In the genomic region with DNA sequence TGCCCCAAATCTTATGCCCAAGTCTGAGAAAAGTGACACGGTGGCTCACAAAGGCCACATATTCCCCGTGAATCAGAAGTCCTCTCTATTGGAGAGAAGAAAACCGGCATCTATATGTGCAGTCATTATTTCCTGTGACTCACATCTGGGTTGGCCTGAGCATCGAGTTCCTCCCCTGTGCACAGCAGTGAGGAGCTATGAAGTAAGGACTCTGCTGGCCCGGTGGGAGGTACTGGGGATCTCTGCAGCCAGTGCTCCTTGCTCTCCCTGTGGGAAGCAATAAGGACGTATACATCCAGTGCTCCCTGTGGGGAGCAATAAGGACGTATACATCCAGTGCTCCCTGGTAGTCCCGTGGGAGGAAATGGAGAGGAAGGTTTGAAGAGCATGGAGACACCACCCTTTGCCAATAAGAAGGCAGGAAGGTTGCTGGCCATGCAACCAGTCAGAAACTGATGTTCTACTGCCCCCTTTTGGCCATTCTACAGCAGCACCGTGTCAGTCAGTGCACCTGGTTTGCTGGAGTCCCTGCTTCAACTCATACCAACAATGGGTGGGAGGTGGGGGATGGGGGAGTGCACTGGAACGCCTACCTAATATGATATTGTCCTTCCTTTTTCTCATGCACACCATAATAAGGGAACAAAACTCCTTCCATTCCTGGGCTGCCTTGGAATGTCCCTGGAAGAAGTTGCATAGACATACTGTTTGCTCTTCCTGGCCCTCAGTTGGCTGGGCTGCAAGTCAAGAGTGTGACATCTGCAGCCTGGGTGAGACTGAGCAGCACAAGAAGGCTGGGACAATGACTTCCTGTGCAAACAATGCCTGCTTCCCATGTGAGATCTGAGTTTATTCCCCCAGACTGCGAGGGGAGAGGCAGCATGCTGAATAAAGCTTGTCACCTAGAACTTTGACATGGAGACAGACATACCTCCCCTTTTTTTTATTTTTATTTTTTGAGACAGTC, we compare ENCODE assay signal across 7 mouse cellular contexts. TPM values are rescaled to one million over a fixed set of nuclear protein-coding genes. Genes with fewer than 3 reads are reported as not detected.
DNase-seq lines count a peak whose midpoint lies in the region; ATAC-seq lines count a peak whose summit lies in the region.
"Not testable (repeated sequence)": the region's sequence is repeated elsewhere in the genome, so short reads cannot be mapped to it uniquely, and the experiment has no call there.

No protein-coding gene starts in this region.

- not testable (repeated sequence) for H3K4me2 ChIP-seq in hindbrain, embryonic 15.5 days; lung, embryonic 16.5 days (ENCODE audit: low read depth, low read length)

- not testable (repeated sequence) for H3K4me1 ChIP-seq in hindbrain, embryonic 15.5 days (replicated peaks); lung, embryonic 16.5 days (replicated peaks; ENCODE audit: control insufficient read depth, insufficient read depth, low read length)

- DNase-seq in T-cell, adult 2 months (ENCODE audit: low spot score), result peak; percentile 35
- peak; percentile 56 for DNase-seq in cerebellum, adult 9-11 months
- DNase-seq in frontal cortex, postnatal 36 days (ENCODE audit: low spot score in 2 of 2), result peak; percentile 42 to 64
- peak; percentile 59 for DNase-seq in layer of hippocampus, adult 9-10 months (ENCODE audit: low spot score)
- peak; percentile 73 for DNase-seq in retina, postnatal 1 day

- H3K27me3 ChIP-seq in hindbrain, embryonic 15.5 days; lung, embryonic 16.5 days (ENCODE audit: control insufficient read depth, insufficient read depth, low read depth, low read length): not testable (repeated sequence)

- ATAC-seq in hindbrain, embryonic 15.5 days (ENCODE audit: low FRiP score, low read depth), result peak; percentile 34; the same call in 1 of the 2 replicates
- ATAC-seq in lung, embryonic 16.5 days (ENCODE audit: low read depth), result peak; percentile 74

- H3K4me3 ChIP-seq in hindbrain, embryonic 15.5 days; lung, embryonic 16.5 days (ENCODE audit: low read length): not testable (repeated sequence)

- H3K27ac ChIP-seq in hindbrain, embryonic 15.5 days (replicated peaks); lung, embryonic 16.5 days (ENCODE audit: low read length): not testable (repeated sequence)

- 39% methylated on average over 10 of the region's 11 CpGs for WGBS in hindbrain, embryonic 15.5 days
- WGBS in lung, embryonic 16.5 days, result 31% methylated on average over 8 of the region's 11 CpGs

- H3K9me3 ChIP-seq in hindbrain, embryonic 15.5 days; lung, embryonic 16.5 days (ENCODE audit: control insufficient read depth, low read length): not testable (repeated sequence)

- H3K36me3 ChIP-seq in hindbrain, embryonic 15.5 days; lung, embryonic 16.5 days (ENCODE audit: control insufficient read depth, insufficient read depth, low read length): not testable (repeated sequence)

- H3K9ac ChIP-seq in hindbrain, embryonic 15.5 days; lung, embryonic 16.5 days (ENCODE audit: low read length): not testable (repeated sequence)

RNA-seq across cellular contexts. Expression of a gene that starts 19.7 kb away (rescaled TPM):
- polyA plus RNA-seq in hindbrain, embryonic 15.5 days (2015; fragmentation: Nextera tagmentation; extraction: Ambion mirVana), result 36.1 and 36.7 TPM in 2 replicates
- polyA plus RNA-seq in lung, embryonic 16.5 days (2015; fragmentation: Nextera tagmentation; extraction: Ambion mirVana), result 63.6 and 65.6 TPM in 2 replicates

RNA-seq across cellular contexts. Expression of a gene that starts 48.5 kb away (rescaled TPM):
- polyA plus RNA-seq in hindbrain, embryonic 15.5 days (2015; fragmentation: Nextera tagmentation; extraction: Ambion mirVana), result 50.1 and 53.0 TPM in 2 replicates
- polyA plus RNA-seq in lung, embryonic 16.5 days (2015; fragmentation: Nextera tagmentation; extraction: Ambion mirVana), result 33.9 and 34.0 TPM in 2 replicates
